Mouse (Mus musculus): ENCODE results near the gene Olfm4.

Olfm4 gene

GRCm38 (mm10) chr14:79983781-79984180 lies at the start of gene Olfm4:
Gene Olfm4 (plus strand): TSS chr14:79984081.
- in situ Hi-C loops (cut with MboI) = no loop called here

- in situ Hi-C loops (cut with MboI) = no loop called here
Measured at GRCm38 (mm10) chr14:79934426-79934825, 49.5 kb upstream of the Olfm4 start.

- in situ Hi-C loops (cut with MboI) = no loop called here
Measured at GRCm38 (mm10) chr14:79936879-79937468, 46.9 kb upstream of the Olfm4 start.

- in situ Hi-C loops (cut with MboI) = no loop called here
Measured at GRCm38 (mm10) chr14:79945876-79946275, 38.0 kb upstream of the Olfm4 start.

- in situ Hi-C loops (cut with MboI) = no loop called here
Measured at GRCm38 (mm10) chr14:79955678-79956077, 28.2 kb upstream of the Olfm4 start.

- in situ Hi-C loops (cut with MboI) = no loop called here
Measured at GRCm38 (mm10) chr14:79957789-79958487, 25.9 kb upstream of the Olfm4 start.

- in situ Hi-C loops (cut with MboI) = no loop called here
Measured at GRCm38 (mm10) chr14:79961187-79961586, 22.7 kb upstream of the Olfm4 start.

GRCm38 (mm10) chr14:79961602-79962001 lies 22.3 kb upstream of the Olfm4 start:
- in situ Hi-C loops (cut with MboI) = no loop called here

- in situ Hi-C loops (cut with MboI) = no loop called here
Measured at GRCm38 (mm10) chr14:79970165-79970564, 13.7 kb upstream of the Olfm4 start.

GRCm38 (mm10) chr14:79970928-79971738 lies 12.7 kb upstream of the Olfm4 start:
- in situ Hi-C loops (cut with MboI) = no loop called here

GRCm38 (mm10) chr14:79981437-79981836 lies 2.4 kb upstream of the Olfm4 start:
- in situ Hi-C loops (cut with MboI) = no loop called here

GRCm38 (mm10) chr14:79985137-79985670 lies 1.3 kb downstream of the Olfm4 start:
- in situ Hi-C loops (cut with MboI) = no loop called here

GRCm38 (mm10) chr14:79985696-79986095 lies 1.8 kb downstream of the Olfm4 start:
- in situ Hi-C loops (cut with MboI) = no loop called here

GRCm38 (mm10) chr14:79986831-79987230 lies 3.0 kb downstream of the Olfm4 start:
- in situ Hi-C loops (cut with MboI) = no loop called here

- in situ Hi-C loops (cut with MboI) = no loop called here
Measured at GRCm38 (mm10) chr14:79989785-79990184, 5.9 kb downstream of the Olfm4 start.

GRCm38 (mm10) chr14:79990547-79990946 lies 6.7 kb downstream of the Olfm4 start:
- in situ Hi-C loops (cut with MboI) = no loop called here

GRCm38 (mm10) chr14:79997534-79997933 lies 13.7 kb downstream of the Olfm4 start:
- in situ Hi-C loops (cut with MboI) = no loop called here

- in situ Hi-C loops (cut with MboI) = no loop called here
Measured at GRCm38 (mm10) chr14:80000110-80000531, 16.2 kb downstream of the Olfm4 start.

GRCm38 (mm10) chr14:80007686-80008085 lies 23.8 kb downstream of the Olfm4 start:
- in situ Hi-C loops (cut with MboI) = no loop called here

- in situ Hi-C loops (cut with MboI) = no loop called here
Measured at GRCm38 (mm10) chr14:80010426-80010825, 26.5 kb downstream of the Olfm4 start.

- in situ Hi-C loops (cut with MboI) = no loop called here
Measured at GRCm38 (mm10) chr14:80014966-80015365, 31.1 kb downstream of the Olfm4 start.

GRCm38 (mm10) chr14:80016112-80016511 lies 32.2 kb downstream of the Olfm4 start:
- in situ Hi-C loops (cut with MboI) = no loop called here
